Mouse (Mus musculus) forebrain, embryonic 10.5 days (tissue): ENCODE results near the gene Acap2. TPM values are rescaled to one million over a fixed set of nuclear protein-coding genes. Genes with fewer than 3 reads are reported as not detected.

Experiments
- DNase-seq: peaks from one replicate; pipeline ENCODE4 v3.0.0-alpha.2; 2017; ENCODE audit warnings: low spot score; ENCODE audit errors: extremely low spot score
- H3K27ac ChIP-seq: fragments of 300-500 bp; sonication (generic); 2 replicates; pipeline ENCODE4 v1.5.1; 2016; ENCODE audit warnings: mild to moderate bottlenecking
- H3K27me3 ChIP-seq: fragments of 300-500 bp; sonication (generic); 2 replicates; pipeline ENCODE4 v1.6.1; 2016; ENCODE audit warnings: mild to moderate bottlenecking; ENCODE audit not compliant: poor library complexity, severe bottlenecking
- H3K36me3 ChIP-seq: fragments of 300-500 bp; sonication (generic); replicated peaks from 2 replicates; pipeline ENCODE4 v1.6.1; 2016; ENCODE audit warnings: mild to moderate bottlenecking, moderate library complexity
- H3K4me1 ChIP-seq: fragments of 300-500 bp; sonication (generic); 2 replicates; pipeline ENCODE4 v1.6.1; 2016
- H3K4me3 ChIP-seq: fragments of 300-500 bp; sonication (generic); 2 replicates; pipeline ENCODE4 v1.5.1; 2016; ENCODE audit warnings: mild to moderate bottlenecking, moderate library complexity
- H3K9me3 ChIP-seq: fragments of 300-500 bp; sonication (generic); 2 replicates; pipeline ENCODE4 v1.6.1; 2016; ENCODE audit warnings: mild to moderate bottlenecking, moderate library complexity
- WGBS: fragments of 180-500 bp; shearing (Covaris S2); methylation state at CpG from one replicate; pipeline ENCODE4 v1.1.7; 2016; 5-methylcytosine and 5-hydroxymethylcytosine counted together
- polyA plus RNA-seq: library from polyadenylated mRNA; unstranded; fragments of >200 nt; fragmentation: Nextera tagmentation; extraction: Ambion mirVana; gene quantifications from 2 replicates; pipeline ENCODE4 v1.2.1, GENCODE M21; 2016

Gene Acap2
- polyA plus RNA-seq, 1 experiment from 2014 or later, result 18.4 TPM

DNA sequence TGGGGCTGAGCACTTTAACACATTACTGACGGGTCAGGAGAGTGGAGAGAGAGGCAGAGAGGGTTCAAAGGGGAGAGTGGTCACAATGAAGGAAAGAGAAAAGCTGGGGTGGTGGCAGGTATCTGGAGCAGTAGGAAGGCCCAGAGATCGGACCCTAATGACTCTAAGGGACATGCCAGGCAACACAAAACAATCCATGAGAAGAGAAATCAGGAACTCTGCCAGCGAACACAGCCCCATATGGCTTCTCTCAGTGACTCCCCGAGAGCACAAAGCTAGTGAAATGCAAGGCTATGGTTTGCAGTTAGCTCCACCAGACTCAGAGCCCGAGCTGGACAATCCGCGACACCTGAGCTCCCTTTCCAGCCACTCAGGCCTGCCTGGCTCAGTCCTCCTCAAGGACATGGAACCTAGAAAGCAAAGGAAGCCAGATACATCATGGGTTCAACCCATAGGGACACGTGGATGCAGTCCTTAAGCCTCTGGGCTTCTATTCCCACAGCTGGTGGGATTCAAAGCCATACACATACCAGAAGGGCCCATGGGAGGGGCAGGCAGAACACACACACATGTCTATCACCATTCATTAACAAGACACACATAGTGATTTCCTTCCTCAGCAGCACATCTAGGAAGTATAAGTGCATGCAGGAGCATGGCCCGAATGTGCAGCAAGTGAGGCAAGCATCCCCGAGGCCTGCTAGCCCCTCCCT is 153.7 kb downstream of the Acap2 start:
- no peaks in the 10 kb centered on the region for H3K27me3 ChIP-seq
- no peaks in the 10 kb centered on the region for H3K9me3 ChIP-seq
- H3K4me1 ChIP-seq, result peaks cover 6% of the 10 kb centered on the region; the same call in 1 of the 2 replicates
- no peak for DNase-seq
- no peak overlapping the region for H3K4me3 ChIP-seq
- no peaks in the 10 kb centered on the region; the same call in 1 of the 2 replicates for H3K36me3 ChIP-seq
- WGBS, result 84% methylated on average over 10 of the region's 10 CpGs
- no peak overlapping the region for H3K27ac ChIP-seq

DNA sequence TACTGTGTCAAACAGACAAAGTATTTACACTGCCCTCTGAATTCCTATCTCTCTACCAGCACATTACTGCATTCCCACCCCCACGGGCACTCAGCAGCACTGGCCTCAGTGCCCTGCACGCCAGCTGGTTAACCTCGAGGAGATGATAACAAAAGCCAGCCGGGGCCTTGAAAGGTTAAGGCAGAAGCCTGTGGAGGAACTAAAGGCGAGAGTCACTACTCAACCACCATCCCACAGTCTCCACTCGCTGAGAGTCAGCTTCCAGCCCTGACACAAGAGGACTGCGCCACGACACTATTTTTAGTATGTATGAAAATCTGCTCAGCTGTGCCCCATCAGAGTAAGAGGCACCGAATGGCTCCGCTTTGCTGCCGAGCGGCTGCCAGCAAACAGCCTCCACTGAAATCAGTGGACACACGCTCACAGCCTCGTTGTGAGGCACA is 154.8 kb downstream of the Acap2 start:
- H3K4me1 ChIP-seq, result peaks cover 6% of the 10 kb centered on the region; the same call in 1 of the 2 replicates
- WGBS, result 86% methylated on average over 14 of the region's 14 CpGs
- no peaks in the 10 kb centered on the region for H3K9me3 ChIP-seq
- H3K27me3 ChIP-seq, result no peaks in the 10 kb centered on the region
- H3K27ac ChIP-seq, result no peak overlapping the region
- no peak overlapping the region for H3K4me3 ChIP-seq
- no peak for DNase-seq
- H3K36me3 ChIP-seq, result no peaks in the 10 kb centered on the region; the same call in 1 of the 2 replicates

DNA sequence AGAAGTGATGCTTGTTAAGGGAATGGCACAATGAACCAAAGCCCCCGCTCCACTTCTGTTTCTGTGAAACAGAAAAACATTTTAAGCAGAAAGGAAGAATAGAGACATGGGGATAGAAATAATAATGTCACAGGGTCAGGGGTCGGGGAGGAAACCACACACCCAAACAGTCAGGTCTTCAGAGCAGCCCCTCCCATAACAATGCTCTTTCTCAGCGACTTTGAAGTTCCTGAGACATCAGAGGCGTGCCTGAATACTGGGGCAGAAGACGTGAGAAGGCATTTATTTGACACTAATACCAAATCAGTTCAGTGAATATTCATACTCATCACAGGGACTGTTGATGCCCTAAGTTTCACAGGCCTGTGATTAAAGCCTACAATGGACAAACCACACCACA is 155.8 kb downstream of the Acap2 start:
- no peaks in the 10 kb centered on the region; the same call in 1 of the 2 replicates for H3K36me3 ChIP-seq
- 77% methylated on average over 5 of the region's 5 CpGs for WGBS
- DNase-seq, result no peak
- H3K4me1 ChIP-seq, result peaks cover 8% of the 10 kb centered on the region; the same call in 1 of the 2 replicates
- H3K4me3 ChIP-seq, result no peak overlapping the region
- no peak overlapping the region for H3K27ac ChIP-seq
- no peaks in the 10 kb centered on the region for H3K9me3 ChIP-seq
- no peaks in the 10 kb centered on the region for H3K27me3 ChIP-seq

DNA sequence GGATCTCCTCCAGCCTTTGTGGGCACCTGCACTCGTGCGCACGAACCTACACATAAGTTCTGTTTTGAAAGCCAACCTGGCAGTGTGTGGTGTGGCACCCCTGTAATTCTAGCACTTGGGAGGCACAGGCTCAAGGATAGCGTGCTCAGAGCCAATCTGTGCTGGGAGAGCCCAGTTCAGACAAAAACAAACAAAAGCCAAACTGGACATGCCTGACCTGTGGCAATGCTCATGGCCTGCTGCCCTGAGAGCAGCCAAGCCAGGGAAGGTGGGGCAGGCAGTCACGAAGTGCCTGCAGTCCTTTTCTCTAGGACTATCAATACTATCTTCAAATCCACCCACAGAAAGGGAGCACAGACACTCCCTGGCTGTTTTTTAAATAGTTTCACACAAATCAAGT is 157.9 kb downstream of the Acap2 start:
- Histone ChIP-seq H3K27me3 (no peaks in the 10 kb centered on the region), H3K4me1 (peaks cover 11% of the 10 kb centered on the region; the same call in 1 of the 2 replicates), H3K27ac (no peak overlapping the region), H3K9me3 (no peaks in the 10 kb centered on the region), H3K4me3 (no peak overlapping the region), H3K36me3 (peaks cover 2% of the 10 kb centered on the region; the same call in 1 of the 2 replicates)
- WGBS, result 82% methylated on average over 5 of the region's 5 CpGs
- DNase-seq, result no peak

Other genes starting within 250 kb of the Acap2 start
- gene Xxylt1, start 119.8 kb downstream of the Acap2 start, polyA plus RNA-seq, result 13.9 and 14.4 TPM in 2 replicates
- gene Ppp1r2, start 74.0 kb upstream of the Acap2 start, polyA plus RNA-seq, result 91.3 and 91.7 TPM in 2 replicates
- 16.8 and 24.4 TPM in 2 replicates for gene Apod, start 113.6 kb upstream of the Acap2 start, polyA plus RNA-seq
- 14.4 and 16.6 TPM in 2 replicates for gene Bdh1, start 221.0 kb upstream of the Acap2 start, polyA plus RNA-seq